Mouse (Mus musculus) stomach, postnatal 0 days (tissue): ENCODE data around the gene Ccdc93. TPM values are rescaled to one million over a fixed set of nuclear protein-coding genes. Genes with fewer than 3 reads are reported as not detected.

Experiments used
- ATAC-seq: fragments of 200-750 bp; cut with Nextera tagmentation; 2 replicates; pipeline ENCODE4 v1.8.0; 2017; ENCODE audit not compliant: low FRiP score, low TSS enrichment
- DNase-seq: peaks from one replicate; pipeline ENCODE4 v3.0.0-alpha.2; 2016; ENCODE audit warnings: low spot score
- H3K27ac ChIP-seq: fragments of 300-500 bp; sonication (generic); replicated peaks from 2 replicates; pipeline ENCODE4 v1.5.1; 2014; ENCODE audit warnings: mild to moderate bottlenecking, control low read depth
- H3K27me3 ChIP-seq: fragments of 300-500 bp; sonication (generic); 2 replicates; pipeline ENCODE4 v1.6.1; 2014; ENCODE audit warnings: low read length; ENCODE audit not compliant: control insufficient read depth, insufficient read depth
- H3K36me3 ChIP-seq: fragments of 300-500 bp; sonication (generic); 2 replicates; pipeline ENCODE4 v1.6.1; 2014; ENCODE audit warnings: low read length, mixed read lengths; ENCODE audit not compliant: control insufficient read depth, insufficient read depth
- H3K4me1 ChIP-seq: fragments of 300-500 bp; sonication (generic); replicated peaks from 2 replicates; pipeline ENCODE4 v1.6.1; 2014; ENCODE audit warnings: antibody characterized with exemption; ENCODE audit not compliant: control insufficient read depth, insufficient read depth
- H3K4me2 ChIP-seq: fragments of 300-500 bp; sonication (generic); replicated peaks from 2 replicates; pipeline ENCODE4 v1.6.1; 2014; ENCODE audit warnings: low read depth, mild to moderate bottlenecking, control low read depth, moderate library complexity
- H3K4me3 ChIP-seq: fragments of 300-500 bp; sonication (generic); 2 replicates; pipeline ENCODE4 v1.5.1; 2014; ENCODE audit warnings: low read depth, low read length, control low read depth
- H3K9ac ChIP-seq: fragments of 300-500 bp; sonication (generic); 2 replicates; pipeline ENCODE4 v1.6.1; 2014; ENCODE audit warnings: mild to moderate bottlenecking, low read length, control low read depth, mixed read lengths
- H3K9me3 ChIP-seq: fragments of 300-500 bp; sonication (generic); 2 replicates; pipeline ENCODE4 v1.6.1; 2016; ENCODE audit warnings: low read length; ENCODE audit not compliant: control insufficient read depth
- CTCF ChIP-seq: IDR thresholded peaks from 2 replicates; pipeline ENCODE4 v1.5.1; 2016; ENCODE audit warnings: antibody characterized with exemption, low read depth, mild to moderate bottlenecking, moderate library complexity
- EP300 ChIP-seq: optimal IDR thresholded peaks from 2 replicates; pipeline ENCODE3; 2016; ENCODE audit warnings: antibody characterized with exemption
- WGBS: fragments of 180-500 bp; shearing (Covaris S2); extraction: QIAGEN DNeasy Blood & Tissue Kit; methylation state at CpG from one replicate; pipeline ENCODE4 v1.1.7; 2014; 5-methylcytosine and 5-hydroxymethylcytosine counted together
- polyA plus RNA-seq: library from polyadenylated mRNA; unstranded; fragments of >200 nt; fragmentation: Nextera tagmentation; extraction: Ambion mirVana; gene quantifications from 2 replicates; pipeline ENCODE4 v1.2.1, GENCODE M21; 2015

Gene Ccdc93
- polyA plus RNA-seq, 1 experiment from 2014 or later: 4.6 TPM

GRCm38 (mm10) chr1:121435981-121436380, 5.1 kb downstream of the Ccdc93 start:
- DNase-seq (no peak), ATAC-seq (no peak)
- no peak for TF ChIP-seq CTCF
- TF ChIP-seq EP300: no peak

GRCm38 (mm10) chr1:121440535-121441381, 9.9 kb downstream of the Ccdc93 start:
- Histone ChIP-seq H3K9ac (no peak overlapping the region), H3K4me1 (no peaks in the 10 kb centered on the region), H3K27ac (no peak overlapping the region), H3K36me3 (peaks cover 14% of the 10 kb centered on the region), H3K4me3 (no peak overlapping the region), H3K4me2 (no peak overlapping the region), H3K9me3 (no peaks in the 10 kb centered on the region), H3K27me3 (no peaks in the 10 kb centered on the region)
- DNase-seq: peak; percentile 63
- no peak for ATAC-seq
- TF ChIP-seq EP300 (no peak), CTCF (peak; percentile 85)
- WGBS: 65% methylated on average over 13 of the region's 13 CpGs

More at GRCm38 (mm10) chr1:121435981-121436380, 5.1 kb downstream of the Ccdc93 start:
- H3K4me3 ChIP-seq: no peak overlapping the region
- peaks cover 3% of the 10 kb centered on the region; the same call in 1 of the 2 replicates for H3K36me3 ChIP-seq
- no peaks in the 10 kb centered on the region for H3K9me3 ChIP-seq
- 96% methylated on average over 7 of the region's 7 CpGs for WGBS
- H3K9ac ChIP-seq: no peak overlapping the region
- H3K27ac ChIP-seq: no peak overlapping the region
- H3K4me1 ChIP-seq: no peaks in the 10 kb centered on the region; the same call in 1 of the 2 replicates
- no peak overlapping the region for H3K4me2 ChIP-seq
- H3K27me3 ChIP-seq: no peaks in the 10 kb centered on the region

DNA sequence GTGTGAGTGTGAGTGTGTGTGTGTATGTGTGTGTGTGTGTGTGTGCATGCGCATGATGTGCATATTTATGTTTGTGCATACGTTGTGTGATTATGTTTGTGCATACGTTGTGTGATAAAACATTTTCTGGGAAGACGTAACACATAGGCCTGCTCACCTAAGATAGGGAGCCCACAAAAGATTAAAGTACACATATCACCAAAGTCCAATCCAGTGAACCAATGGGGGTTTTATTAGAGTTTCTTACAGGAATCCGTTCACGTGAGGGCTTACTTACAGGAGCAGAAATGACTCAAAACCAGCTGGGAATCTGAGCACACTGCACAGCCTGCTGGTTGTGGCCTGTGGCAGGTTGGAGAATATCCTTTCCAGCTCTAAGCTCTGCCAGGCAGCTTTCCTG, 13.3 kb downstream of the Ccdc93 start:
- DNase-seq (no peak), ATAC-seq (no peak)
- WGBS: 93% methylated on average over 6 of the region's 6 CpGs
- Histone ChIP-seq H3K27me3 (no peaks in the 10 kb centered on the region), H3K27ac (no peak overlapping the region), H3K36me3 (peaks cover 22% of the 10 kb centered on the region), H3K4me1 (no peaks in the 10 kb centered on the region), H3K4me3 (no peak overlapping the region), H3K9me3 (no peaks in the 10 kb centered on the region), H3K9ac (no peak overlapping the region), H3K4me2 (no peak overlapping the region)
- TF ChIP-seq EP300 (no peak), CTCF (no peak)

DNA sequence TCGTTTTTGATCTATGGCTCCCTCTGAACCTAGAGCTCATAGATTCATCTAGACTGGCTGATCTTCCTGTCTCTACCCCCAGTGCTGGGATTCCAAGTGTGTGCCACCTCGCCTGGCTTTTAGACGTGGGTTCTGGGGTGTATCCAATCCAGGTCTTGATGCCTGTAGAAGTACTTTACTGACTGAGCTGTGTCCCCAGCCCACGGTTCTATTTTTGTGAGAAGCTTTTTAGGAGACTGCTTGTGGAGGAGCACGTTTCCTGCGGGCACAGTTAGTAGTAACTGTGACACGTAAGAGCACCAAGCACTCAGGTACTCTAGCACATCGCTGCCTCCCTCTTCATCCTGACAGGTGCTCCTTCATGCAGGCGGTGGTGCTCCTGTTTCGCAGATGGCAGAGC, 16.4 kb downstream of the Ccdc93 start:
- TF ChIP-seq EP300 (no peak), CTCF (no peak)

DNA sequence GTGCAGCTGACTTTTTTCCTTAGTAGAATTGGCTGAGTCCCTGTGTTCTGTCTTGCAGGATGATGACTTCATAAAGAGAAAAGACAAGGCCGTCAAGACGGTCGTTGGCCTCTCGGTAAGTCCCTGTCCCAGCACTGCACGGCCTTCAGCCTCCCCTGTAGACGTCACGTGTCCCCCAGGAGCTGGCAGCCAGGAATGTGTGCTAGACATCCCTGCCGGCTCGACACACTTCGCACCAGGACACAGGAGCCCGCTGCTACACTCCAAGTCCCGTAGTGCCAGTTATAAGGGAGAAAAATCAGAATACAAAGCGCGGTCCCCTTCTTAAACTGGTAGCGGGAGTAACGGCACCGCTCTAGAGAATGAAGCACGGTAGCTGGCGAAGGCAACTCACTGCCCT, 17.3 kb downstream of the Ccdc93 start:
- no peak for DNase-seq
- Histone ChIP-seq H3K4me3 (no peak overlapping the region), H3K27ac (no peak overlapping the region), H3K9ac (no peak overlapping the region), H3K4me2 (no peak overlapping the region), H3K36me3 (peaks cover 19% of the 10 kb centered on the region), H3K27me3 (no peaks in the 10 kb centered on the region), H3K4me1 (no peaks in the 10 kb centered on the region), H3K9me3 (no peaks in the 10 kb centered on the region)
- no peak for ATAC-seq
- TF ChIP-seq EP300 (no peak), CTCF (no peak)
- 91% methylated on average over 19 of the region's 19 CpGs for WGBS

More for the DNA sequence above, 16.4 kb downstream of the Ccdc93 start:
- Histone ChIP-seq H3K4me1 (no peaks in the 10 kb centered on the region), H3K9me3 (no peaks in the 10 kb centered on the region), H3K27me3 (no peaks in the 10 kb centered on the region), H3K4me2 (no peak overlapping the region), H3K36me3 (peaks cover 22% of the 10 kb centered on the region), H3K9ac (no peak overlapping the region), H3K4me3 (no peak overlapping the region), H3K27ac (no peak overlapping the region)
- ATAC-seq: no peak
- WGBS: 93% methylated on average over 10 of the region's 10 CpGs
- no peak for DNase-seq

DNA sequence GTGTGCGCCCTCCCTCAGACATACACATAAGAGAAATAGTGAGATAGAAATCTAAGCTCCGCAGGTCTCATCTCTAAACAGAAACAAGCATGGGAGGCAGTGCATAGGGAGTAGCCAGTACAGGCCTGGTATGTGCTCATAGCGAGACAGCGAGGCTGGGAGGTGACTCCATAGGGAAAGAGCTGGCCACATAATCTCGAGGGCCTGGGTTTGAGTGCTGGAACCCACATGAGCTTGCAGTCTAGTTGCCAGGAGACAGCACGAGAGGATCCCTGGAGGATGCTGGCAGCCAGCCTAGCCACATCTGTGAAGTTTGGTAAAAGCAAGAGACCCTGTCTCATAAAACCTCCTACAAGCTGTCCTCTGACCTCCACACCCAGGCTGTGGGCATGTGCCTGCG, 20.2 kb downstream of the Ccdc93 start:
- H3K27ac ChIP-seq: no peak overlapping the region
- no peak overlapping the region for H3K4me3 ChIP-seq
- H3K9me3 ChIP-seq: no peaks in the 10 kb centered on the region
- H3K9ac ChIP-seq: no peak overlapping the region
- 76% methylated on average over 7 of the region's 7 CpGs for WGBS
- peaks cover 13% of the 10 kb centered on the region for H3K36me3 ChIP-seq
- no peaks in the 10 kb centered on the region for H3K4me1 ChIP-seq
- no peak overlapping the region for H3K4me2 ChIP-seq
- H3K27me3 ChIP-seq: no peaks in the 10 kb centered on the region
- TF ChIP-seq CTCF (no peak), EP300 (no peak)
- no peak for ATAC-seq
- no peak for DNase-seq
